Mouse (Mus musculus): Measurements from ENCODE around the gene Rtn4.

- TF ChIP-seq CTCF (IDR thresholded peaks at IDR 0.05; ENCODE audit: low read depth, low read length) (no peak), POLR2A (IDR thresholded peaks at IDR 0.05; ENCODE audit: extremely low read depth, insufficient read depth, low read length) (no peak)
Observed at GRCm38 (mm10) chr11:29761387-29761786, 68.6 kb downstream of the Rtn4 start.
